Mouse (Mus musculus): Measurements from ENCODE around the gene Vsig2.

GRCm38 (mm10) chr9:37576436-37576930 is 37.4 kb downstream of the Vsig2 start:
- no peak for TF ChIP-seq CTCF (IDR thresholded peaks at IDR 0.05; ENCODE audit: borderline replicate concordance, extremely low read depth, insufficient read depth, insufficient read length)
- no peak for TF ChIP-seq POLR2A (IDR thresholded peaks at IDR 0.05; ENCODE audit: borderline replicate concordance, extremely low read depth, insufficient read depth, insufficient read length, poor library complexity, severe bottlenecking)
